Mouse (Mus musculus) ES-E14 (cell line): Measurements from ENCODE around the gene Pkn2.

ENCODE experiments used
- CHD2 ChIP-seq: IDR thresholded peaks from 2 replicates; pipeline ENCODE4 v1.6.1; 2014; ENCODE audit warnings: mild to moderate bottlenecking, low read depth, low read length, inconsistent platforms
- ZC3H11A ChIP-seq: IDR thresholded peaks from 2 replicates; pipeline ENCODE4 v1.6.1; 2012; ENCODE audit warnings: low read depth, mild to moderate bottlenecking, inconsistent platforms, low read length, borderline replicate concordance
- ZNF384 ChIP-seq: IDR thresholded peaks from 2 replicates; pipeline ENCODE4 v1.6.1; 2012; ENCODE audit warnings: low read depth, low read length, inconsistent platforms

DNA sequence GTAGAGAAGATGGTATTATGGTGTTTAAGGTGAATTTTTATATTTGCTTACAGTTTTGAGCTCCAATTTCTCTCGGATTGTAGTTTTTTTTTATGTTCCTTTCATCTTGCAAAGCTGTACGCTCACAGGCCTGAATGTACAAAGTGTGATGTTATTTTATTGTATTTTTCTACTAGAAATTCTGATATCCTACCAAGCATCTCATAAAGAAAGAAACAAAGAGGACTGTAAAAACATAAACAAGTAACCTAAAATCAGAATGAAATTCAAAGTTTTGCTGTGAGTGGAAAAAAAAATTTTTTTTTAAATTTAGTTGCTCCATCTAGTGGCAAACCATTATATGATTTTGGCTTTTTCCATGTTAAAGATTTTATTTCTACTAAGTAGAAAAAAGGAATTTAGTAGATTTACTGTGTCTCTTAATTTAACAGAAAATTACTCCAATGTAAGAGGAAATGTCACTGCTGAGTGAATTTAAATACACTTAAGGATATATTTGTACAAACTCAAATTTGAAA, 43.1 kb upstream of the Pkn2 start:
- TF ChIP-seq ZNF384 (no peak), ZC3H11A (no peak), CHD2 (no peak)
